Mouse (Mus musculus): ENCODE results near the gene Cfap43. TPM values are rescaled to one million over a fixed set of nuclear protein-coding genes. Genes with fewer than 3 reads are reported as not detected.

Gene Cfap43
- total RNA-seq, 1 experiment, result 1.5 TPM

DNA sequence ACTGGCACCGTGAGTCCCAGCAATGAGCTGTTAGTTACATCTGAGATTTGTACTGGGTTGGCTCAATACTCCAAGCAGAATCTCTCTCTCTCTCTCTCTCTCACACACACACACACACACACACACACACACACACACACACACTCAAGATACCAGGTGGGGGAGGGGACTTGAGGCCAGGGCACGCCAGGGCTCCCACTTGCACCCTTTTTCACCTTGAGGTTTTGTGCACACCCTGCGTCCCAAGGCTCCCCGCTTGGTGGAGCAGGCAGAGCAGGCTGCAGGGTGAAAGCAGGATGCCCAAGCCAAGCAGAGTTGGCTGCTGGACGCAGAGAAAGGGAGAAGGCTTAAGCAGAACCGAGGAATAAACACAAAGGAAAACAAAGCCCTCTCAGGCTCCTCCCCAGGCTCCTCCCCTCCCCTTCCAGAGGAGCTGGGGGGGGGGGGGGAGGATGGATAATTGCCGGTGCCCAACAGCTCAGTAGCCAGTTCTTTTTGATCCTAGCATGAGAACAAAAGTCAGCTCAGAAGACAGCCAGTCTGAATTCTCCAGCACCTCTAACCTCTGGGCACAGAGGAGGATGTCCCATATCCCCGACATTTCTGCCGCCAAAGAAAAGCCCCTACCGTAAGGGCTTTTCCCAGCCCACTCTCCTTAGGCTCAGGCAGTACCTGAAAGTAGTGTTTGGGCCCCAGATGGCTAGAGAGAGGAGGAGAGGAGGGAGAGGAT, 9.5 kb downstream of the Cfap43 start:
- DNase-seq (ENCODE audit: low read depth, low spot score), result no peak
- in situ Hi-C loops (cut with MboI; ENCODE audit: low sequenced_read_pairs in 2 of 2, unreplicated experiment in 2 of 2), result no loop called here
- 0 out of 2 replicates have a peak overlapping the region, but pooled peaks have one; percentile 0 for H3K9ac ChIP-seq (ENCODE audit: insufficient read depth, low read depth, low read length, poor library complexity, severe bottlenecking)
- H3K27ac ChIP-seq (ENCODE audit: insufficient read depth, low read depth, low read length, poor library complexity, severe bottlenecking), result no peak overlapping the region
- H3K4me1 ChIP-seq (ENCODE audit: control insufficient read depth in 2 of 2, insufficient read depth in 2 of 2, low read length in 2 of 2, poor library complexity in 1 of 2), result peaks cover 2 to 12% of the 10 kb centered on the region in 2 experiments; a peak in 2 of 4 replicates
- no peak overlapping the region; a peak in 1 of 4 replicates for H3K4me3 ChIP-seq (ENCODE audit: insufficient read depth in 1 of 2, low read depth in 1 of 2, low read length in 2 of 2, poor library complexity in 1 of 2, severe bottlenecking in 1 of 2)
- TF ChIP-seq HCFC1 (IDR thresholded peaks at IDR 0.05; ENCODE audit: borderline replicate concordance, insufficient read depth, low read length) (no peak), MAFK (IDR thresholded peaks at IDR 0.05; ENCODE audit: insufficient read depth, low read depth, low read length) (no peak), ZC3H11A (IDR thresholded peaks at IDR 0.05; ENCODE audit: borderline replicate concordance, low read depth, low read length) (no peak), ZNF384 (IDR thresholded peaks at IDR 0.05; ENCODE audit: low read depth, low read length) (no peak), CHD2 (IDR thresholded peaks at IDR 0.05; ENCODE audit: low read depth, low read length) (no peak)
- H3K36me3 ChIP-seq (ENCODE audit: control insufficient read depth, insufficient read depth, low read length, poor library complexity, severe bottlenecking), result no peaks in the 10 kb centered on the region
- H3K9me3 ChIP-seq (ENCODE audit: control insufficient read depth, insufficient read depth, low read depth, low read length), result no peaks in the 10 kb centered on the region

DNA sequence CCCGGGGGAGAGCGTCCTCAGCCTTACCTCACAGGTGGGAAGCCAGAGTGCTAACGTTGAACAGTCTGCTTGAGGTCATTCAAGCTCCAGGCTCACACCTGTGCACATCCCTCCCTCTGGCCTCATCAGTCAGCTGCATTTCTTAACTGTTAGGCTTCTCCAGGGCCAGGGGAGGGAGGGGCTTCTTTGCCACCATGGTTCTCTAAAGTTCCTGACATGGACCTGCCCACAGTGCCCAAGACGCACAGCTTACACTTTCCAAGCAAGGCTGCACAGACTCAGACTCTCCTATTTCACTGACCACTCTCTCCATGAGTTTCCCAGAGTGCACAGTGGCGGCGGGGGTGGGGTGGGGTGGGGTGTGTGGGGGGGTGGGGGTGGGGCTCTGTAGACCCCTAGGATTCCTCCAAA, 10.1 kb downstream of the Cfap43 start:
- in situ Hi-C loops (cut with MboI; ENCODE audit: low sequenced_read_pairs in 2 of 2, unreplicated experiment in 2 of 2), result no loop called here
- no peak overlapping the region for H3K4me3 ChIP-seq (ENCODE audit: insufficient read depth in 1 of 2, low read depth in 1 of 2, low read length in 2 of 2, poor library complexity in 1 of 2, severe bottlenecking in 1 of 2)
- no peak for DNase-seq (ENCODE audit: low read depth, low spot score)
- H3K9me3 ChIP-seq (ENCODE audit: control insufficient read depth, insufficient read depth, low read depth, low read length), result no peaks in the 10 kb centered on the region
- H3K36me3 ChIP-seq (ENCODE audit: control insufficient read depth, insufficient read depth, low read length, poor library complexity, severe bottlenecking), result no peaks in the 10 kb centered on the region
- TF ChIP-seq CHD2 (IDR thresholded peaks at IDR 0.05; ENCODE audit: low read depth, low read length) (no peak), MAFK (IDR thresholded peaks at IDR 0.05; ENCODE audit: insufficient read depth, low read depth, low read length) (no peak), ZNF384 (IDR thresholded peaks at IDR 0.05; ENCODE audit: low read depth, low read length) (no peak), ZC3H11A (IDR thresholded peaks at IDR 0.05; ENCODE audit: borderline replicate concordance, low read depth, low read length) (no peak), HCFC1 (IDR thresholded peaks at IDR 0.05; ENCODE audit: borderline replicate concordance, insufficient read depth, low read length) (no peak)
- no peak overlapping the region for H3K27ac ChIP-seq (ENCODE audit: insufficient read depth, low read depth, low read length, poor library complexity, severe bottlenecking)
- peaks cover 2 to 12% of the 10 kb centered on the region in 2 experiments; a peak in 2 of 4 replicates for H3K4me1 ChIP-seq (ENCODE audit: control insufficient read depth in 2 of 2, insufficient read depth in 2 of 2, low read length in 2 of 2, poor library complexity in 1 of 2)
- no peak overlapping the region for H3K9ac ChIP-seq (ENCODE audit: insufficient read depth, low read depth, low read length, poor library complexity, severe bottlenecking)

DNA sequence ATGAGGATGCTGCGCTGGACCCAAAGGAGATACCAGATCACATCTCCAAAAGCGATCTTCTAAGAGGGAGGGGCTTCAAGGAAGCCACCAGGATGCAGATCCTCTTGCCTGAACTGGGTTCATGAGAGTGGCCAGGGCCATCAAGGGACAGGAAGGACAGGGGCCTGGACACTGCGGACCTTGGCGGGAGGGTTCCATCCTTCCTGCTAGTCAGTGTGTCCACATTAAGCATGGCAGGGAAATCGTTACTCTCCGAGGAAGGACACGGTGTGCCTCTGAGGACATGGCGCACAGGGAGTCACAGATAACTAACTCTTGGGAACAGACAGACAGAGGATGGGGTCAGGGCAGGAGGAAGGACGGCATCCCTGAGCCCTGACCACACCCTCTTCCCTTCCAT, 11.5 kb downstream of the Cfap43 start:
- DNase-seq (ENCODE audit: low read depth, low spot score), result no peak
- Histone ChIP-seq H3K27ac (ENCODE audit: insufficient read depth, low read depth, low read length, poor library complexity, severe bottlenecking) (no peak overlapping the region), H3K9ac (ENCODE audit: insufficient read depth, low read depth, low read length, poor library complexity, severe bottlenecking) (no peak overlapping the region), H3K9me3 (ENCODE audit: control insufficient read depth, insufficient read depth, low read depth, low read length) (no peaks in the 10 kb centered on the region), H3K36me3 (ENCODE audit: control insufficient read depth, insufficient read depth, low read length, poor library complexity, severe bottlenecking) (no peaks in the 10 kb centered on the region), H3K4me3 (ENCODE audit: insufficient read depth in 1 of 2, low read depth in 1 of 2, low read length in 2 of 2, poor library complexity in 1 of 2, severe bottlenecking in 1 of 2) (no peak overlapping the region), H3K4me1 (ENCODE audit: control insufficient read depth in 2 of 2, insufficient read depth in 2 of 2, low read length in 2 of 2, poor library complexity in 1 of 2) (peaks cover 2 to 12% of the 10 kb centered on the region in 2 experiments; a peak in 2 of 4 replicates)
- in situ Hi-C loops (cut with MboI; ENCODE audit: low sequenced_read_pairs in 2 of 2, unreplicated experiment in 2 of 2), result no loop called here
- TF ChIP-seq ZC3H11A (IDR thresholded peaks at IDR 0.05; ENCODE audit: borderline replicate concordance, low read depth, low read length), result no peak
- TF ChIP-seq CHD2 (IDR thresholded peaks at IDR 0.05; ENCODE audit: low read depth, low read length), result no peak
- no peak for TF ChIP-seq MAFK (IDR thresholded peaks at IDR 0.05; ENCODE audit: insufficient read depth, low read depth, low read length)
- no peak for TF ChIP-seq HCFC1 (IDR thresholded peaks at IDR 0.05; ENCODE audit: borderline replicate concordance, insufficient read depth, low read length)
- no peak for TF ChIP-seq ZNF384 (IDR thresholded peaks at IDR 0.05; ENCODE audit: low read depth, low read length)

DNA sequence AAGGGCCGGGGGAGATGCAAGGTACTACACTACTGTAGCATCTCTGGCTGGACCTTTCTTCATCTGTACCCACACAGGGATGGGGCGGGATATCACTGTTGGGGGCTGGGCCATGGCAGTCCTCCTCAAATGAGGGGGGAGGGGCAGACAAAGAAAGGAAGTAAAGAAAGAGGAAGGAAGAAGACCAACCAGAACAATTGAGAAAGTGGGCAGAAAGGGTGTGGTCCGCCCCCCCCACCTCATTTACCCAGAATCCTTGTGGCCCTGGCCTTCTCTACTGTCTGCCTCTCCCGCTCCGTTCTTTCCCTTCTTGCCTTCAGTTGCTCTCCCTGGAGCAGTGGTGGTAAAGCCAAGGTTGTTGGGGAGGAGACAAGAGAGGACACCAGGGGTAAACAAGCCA, 13.5 kb downstream of the Cfap43 start:
- no peak for TF ChIP-seq HCFC1 (IDR thresholded peaks at IDR 0.05; ENCODE audit: borderline replicate concordance, insufficient read depth, low read length)
- no peak for TF ChIP-seq MAFK (IDR thresholded peaks at IDR 0.05; ENCODE audit: insufficient read depth, low read depth, low read length)
- no peak for TF ChIP-seq ZC3H11A (IDR thresholded peaks at IDR 0.05; ENCODE audit: borderline replicate concordance, low read depth, low read length)
- no peak for TF ChIP-seq ZNF384 (IDR thresholded peaks at IDR 0.05; ENCODE audit: low read depth, low read length)
- no peak for TF ChIP-seq CHD2 (IDR thresholded peaks at IDR 0.05; ENCODE audit: low read depth, low read length)
- Histone ChIP-seq H3K27ac (ENCODE audit: insufficient read depth, low read depth, low read length, poor library complexity, severe bottlenecking) (no peak overlapping the region), H3K4me1 (ENCODE audit: control insufficient read depth in 2 of 2, insufficient read depth in 2 of 2, low read length in 2 of 2, poor library complexity in 1 of 2) (peaks cover 2 to 12% of the 10 kb centered on the region in 2 experiments; a peak in 2 of 4 replicates), H3K9ac (ENCODE audit: insufficient read depth, low read depth, low read length, poor library complexity, severe bottlenecking) (no peak overlapping the region), H3K9me3 (ENCODE audit: control insufficient read depth, insufficient read depth, low read depth, low read length) (no peaks in the 10 kb centered on the region), H3K4me3 (ENCODE audit: insufficient read depth in 1 of 2, low read depth in 1 of 2, low read length in 2 of 2, poor library complexity in 1 of 2, severe bottlenecking in 1 of 2) (no peak overlapping the region), H3K36me3 (ENCODE audit: control insufficient read depth, insufficient read depth, low read length, poor library complexity, severe bottlenecking) (no peaks in the 10 kb centered on the region)
- in situ Hi-C loops (cut with MboI; ENCODE audit: low sequenced_read_pairs in 2 of 2, unreplicated experiment in 2 of 2), result no loop called here
- no peak for DNase-seq (ENCODE audit: low read depth, low spot score)

All from ES-E14 (cell line).